Mouse (Mus musculus): ENCODE data around the gene Aatk.

- TF ChIP-seq CHD2 (IDR thresholded peaks at IDR 0.05; ENCODE audit: low read depth, low read length) (no peak), HCFC1 (IDR thresholded peaks at IDR 0.05; ENCODE audit: borderline replicate concordance, insufficient read depth, low read length) (no peak)
These were observed 20.0 kb downstream of the Aatk start for GRCm38 (mm10) chr11:120026941-120027340.

Measured in ES-E14 (cell line).